Mouse (Mus musculus) thymus, adult 2 months (tissue): ENCODE measurements around the gene Kalrn. TPM values are rescaled to one million over a fixed set of nuclear protein-coding genes. Genes with fewer than 3 reads are reported as not detected.

Experiments
- DNase-seq: peaks from one replicate; pipeline ENCODE4 v3.0.0; 2021
- H3K27ac ChIP-seq: fragments of 200-500 bp; 2 replicates; pipeline ENCODE4 v1.5.1; 2012; ENCODE audit warnings: low read length, control low read depth; ENCODE audit not compliant: control insufficient read depth, insufficient read depth
- H3K27me3 ChIP-seq: fragments of 200-500 bp; 2 replicates; pipeline ENCODE4 v1.6.1; 2012; ENCODE audit warnings: mild to moderate bottlenecking, low read length, moderate library complexity, mixed read lengths; ENCODE audit not compliant: control insufficient read depth, insufficient read depth
- H3K36me3 ChIP-seq: fragments of 200-500 bp; 2 replicates; pipeline ENCODE4 v1.6.1; 2012; ENCODE audit warnings: mild to moderate bottlenecking, low read length, moderate library complexity; ENCODE audit not compliant: control insufficient read depth, insufficient read depth
- H3K4me1 ChIP-seq: fragments of 200-500 bp; replicated peaks from 2 replicates; pipeline ENCODE4 v1.6.1; 2012; ENCODE audit warnings: low read length; ENCODE audit not compliant: control insufficient read depth, insufficient read depth
- H3K4me3 ChIP-seq: fragments of 200-500 bp; 2 replicates; pipeline ENCODE4 v1.5.1; 2012; ENCODE audit warnings: mild to moderate bottlenecking, low read length, control low read depth, moderate library complexity; ENCODE audit not compliant: control insufficient read depth, insufficient read depth
- CTCF ChIP-seq: fragments of 200-500 bp; IDR thresholded peaks from 2 replicates; pipeline ENCODE4 v1.5.1; 2012; ENCODE audit warnings: mild to moderate bottlenecking, control low read depth, low read length, moderate library complexity, borderline replicate concordance; ENCODE audit not compliant: control insufficient read depth, poor library complexity, insufficient read depth; ENCODE audit errors: extremely low read depth
- POLR2A ChIP-seq: fragments of 200-500 bp; IDR thresholded peaks from 2 replicates; pipeline ENCODE4 v1.6.1; 2012; ENCODE audit warnings: mild to moderate bottlenecking, low read length, control low read depth, moderate library complexity; ENCODE audit not compliant: control insufficient read depth, poor library complexity, insufficient read depth; ENCODE audit errors: extremely low read depth
- WGBS: fragments of 180-500 bp; shearing (Covaris S2); methylation state at CpG from one replicate; pipeline ENCODE4 v1.1.7; 2018; 5-methylcytosine and 5-hydroxymethylcytosine counted together
- polyA plus RNA-seq: library from polyadenylated mRNA; depleted of rRNA; stranded (reverse); fragments of >200 nt; gene quantifications from 2 replicates; pipeline ENCODE4 v1.2.3, GENCODE M21; 2012

The Kalrn gene
- polyA plus RNA-seq, 1 experiment, result 2.9 TPM

- 60% methylated on average over 4 of the region's 4 CpGs for WGBS
- DNase-seq, result no peak
- no peak for TF ChIP-seq POLR2A
- 0 out of 2 replicates have a peak, but pooled peaks cover 2% of the 10 kb centered on the region for H3K4me1 ChIP-seq
- H3K4me3 ChIP-seq, result no peak overlapping the region
- H3K27me3 ChIP-seq, result no peaks in the 10 kb centered on the region
- H3K36me3 ChIP-seq, result no peaks in the 10 kb centered on the region
- H3K27ac ChIP-seq, result no peak overlapping the region
These were observed 636.4 kb downstream of the Kalrn start for GRCm38 (mm10) chr16:33936885-33937284.

- no peak for TF ChIP-seq CTCF
- TF ChIP-seq POLR2A, result no peak
- DNase-seq, result no peak
- 98% methylated on average over 6 of the region's 6 CpGs for WGBS
- Histone ChIP-seq H3K27ac (no peak overlapping the region), H3K4me1 (no peaks in the 10 kb centered on the region), H3K4me3 (no peak overlapping the region), H3K36me3 (no peaks in the 10 kb centered on the region), H3K27me3 (no peaks in the 10 kb centered on the region)
These were observed 637.9 kb downstream of the Kalrn start for GRCm38 (mm10) chr16:33935407-33935785.

GRCm38 (mm10) chr16:33934701-33935406 lies 638.5 kb downstream of the Kalrn start:
- TF ChIP-seq CTCF (no peak), POLR2A (no peak)
- WGBS, result 78% methylated on average over 5 of the region's 5 CpGs

GRCm38 (mm10) chr16:33933411-33933810 lies 639.9 kb downstream of the Kalrn start:
- H3K4me1 ChIP-seq, result no peaks in the 10 kb centered on the region

More at GRCm38 (mm10) chr16:33934701-33935406, 638.5 kb downstream of the Kalrn start:
- Histone ChIP-seq H3K4me1 (no peaks in the 10 kb centered on the region), H3K36me3 (no peaks in the 10 kb centered on the region), H3K27me3 (no peaks in the 10 kb centered on the region), H3K4me3 (no peak overlapping the region), H3K27ac (no peak overlapping the region)
- no peak for DNase-seq

GRCm38 (mm10) chr16:33932126-33932525 lies 641.2 kb downstream of the Kalrn start:
- H3K27me3 ChIP-seq, result no peaks in the 10 kb centered on the region
- 84% methylated on average over 5 of the region's 5 CpGs for WGBS
- DNase-seq, result no peak
- no peak for TF ChIP-seq POLR2A
- no peak for TF ChIP-seq CTCF
- no peak overlapping the region for H3K27ac ChIP-seq
- no peak overlapping the region for H3K4me3 ChIP-seq
- no peaks in the 10 kb centered on the region for H3K36me3 ChIP-seq
- no peaks in the 10 kb centered on the region for H3K4me1 ChIP-seq

More at GRCm38 (mm10) chr16:33933411-33933810, 639.9 kb downstream of the Kalrn start:
- no peaks in the 10 kb centered on the region for H3K27me3 ChIP-seq
- WGBS, result 96% methylated on average over 11 of the region's 11 CpGs
- H3K27ac ChIP-seq, result no peak overlapping the region
- H3K36me3 ChIP-seq, result no peaks in the 10 kb centered on the region
- H3K4me3 ChIP-seq, result no peak overlapping the region
- TF ChIP-seq POLR2A (no peak), CTCF (no peak)
- DNase-seq, result no peak

- H3K27ac ChIP-seq, result no peak overlapping the region
- H3K36me3 ChIP-seq, result no peaks in the 10 kb centered on the region
- H3K4me3 ChIP-seq, result no peak overlapping the region
- TF ChIP-seq POLR2A, result no peak
- no peak for TF ChIP-seq CTCF
- no peak for DNase-seq
- 81% methylated on average over 2 of the region's 2 CpGs for WGBS
- H3K27me3 ChIP-seq, result no peaks in the 10 kb centered on the region
- no peaks in the 10 kb centered on the region for H3K4me1 ChIP-seq
These were observed 641.6 kb downstream of the Kalrn start for GRCm38 (mm10) chr16:33931682-33932081.

GRCm38 (mm10) chr16:33930785-33931184 lies 642.5 kb downstream of the Kalrn start:
- Histone ChIP-seq H3K36me3 (no peaks in the 10 kb centered on the region), H3K4me3 (no peak overlapping the region), H3K27ac (no peak overlapping the region), H3K4me1 (no peaks in the 10 kb centered on the region), H3K27me3 (no peaks in the 10 kb centered on the region)
- no peak for DNase-seq
- TF ChIP-seq CTCF, result no peak
- TF ChIP-seq POLR2A, result no peak
- WGBS, result 88% methylated on average over 6 of the region's 6 CpGs
